Mouse (Mus musculus) adrenal gland (tissue): Measurements from ENCODE around the gene Spred2.

Experiments
- intact Hi-C: fragments of 180-260 bp; cut with DNase I; formaldehyde crosslinking; loops from one replicate; pipeline ENCODE4 v1.15.1; 2025

Spred2 gene

GRCm38 (mm10) chr11:19925149-19925975 lies 1.2 kb downstream of the Spred2 start:
- intact Hi-C loops, result loop anchor here (5.0 kb wide), 1 partner anchor 42 kb away; no protein-coding TSS in a partner anchor

DNA sequence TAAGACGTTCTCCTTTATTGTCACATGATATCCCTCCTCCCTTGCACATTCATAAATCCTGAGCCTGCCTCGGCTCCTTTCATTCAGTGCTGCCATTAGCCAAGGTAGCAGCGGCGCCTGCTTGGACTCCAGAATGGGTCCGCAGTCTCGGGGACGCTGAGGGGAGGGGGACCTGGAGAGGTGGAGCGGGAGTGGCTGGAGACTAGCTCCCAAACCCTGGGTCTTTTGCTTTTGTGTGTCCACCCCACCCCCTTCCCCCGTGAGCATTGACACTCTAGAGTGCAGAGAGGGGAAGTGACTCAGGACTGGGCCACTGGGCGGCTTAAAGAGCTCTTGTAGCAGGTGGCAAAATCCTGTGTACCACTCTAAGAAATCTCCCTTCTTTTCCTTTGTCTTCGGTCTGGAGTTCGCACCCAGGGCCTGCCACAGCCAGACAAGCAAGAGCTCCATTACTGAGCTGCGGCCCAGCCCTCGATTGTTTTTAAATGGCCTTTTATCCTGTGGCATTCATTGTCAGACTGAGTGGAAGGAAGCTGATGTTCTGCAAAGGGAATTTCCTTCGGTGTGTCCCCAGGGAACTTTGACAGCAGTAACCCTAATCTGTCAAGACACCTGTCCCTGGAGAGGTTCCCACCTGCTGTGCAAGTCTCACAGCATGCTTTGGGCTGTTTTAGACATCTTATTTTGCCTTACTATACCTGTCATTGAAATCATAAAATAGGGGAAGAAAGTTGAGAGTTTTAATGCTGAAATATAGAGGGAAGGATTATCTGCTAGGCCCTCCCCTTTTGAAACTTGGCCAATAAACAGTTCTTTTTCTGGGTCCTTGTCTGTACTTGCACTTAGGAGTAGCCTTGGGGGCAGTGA lies 2.0 kb downstream of the Spred2 start:
- intact Hi-C loops, result loop anchor here (5.0 kb wide), 1 partner anchor 41 kb away; no protein-coding TSS in a partner anchor

DNA sequence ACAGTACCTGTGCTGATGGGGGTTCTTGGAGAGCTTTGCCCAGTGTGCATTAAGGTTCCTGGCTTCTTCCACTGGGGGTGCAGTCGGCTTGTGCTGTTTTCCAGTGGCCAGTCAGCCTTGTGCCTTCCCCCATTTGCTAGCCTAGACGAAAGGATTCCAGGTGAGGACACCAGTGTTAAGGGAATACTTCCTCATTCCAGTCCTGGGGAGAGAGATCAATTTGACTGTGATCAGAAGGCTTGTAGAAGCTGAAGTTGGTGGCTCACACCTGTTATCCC lies 2.6 kb downstream of the Spred2 start:
- intact Hi-C loops, result loop anchor here (5.0 kb wide), 1 partner anchor 41 kb away; no protein-coding TSS in a partner anchor

- intact Hi-C loops, result loop anchor here (5.0 kb wide), 1 partner anchor 39 kb away; no protein-coding TSS in a partner anchor
Measured at GRCm38 (mm10) chr11:19928633-19929032, 4.5 kb downstream of the Spred2 start.

DNA sequence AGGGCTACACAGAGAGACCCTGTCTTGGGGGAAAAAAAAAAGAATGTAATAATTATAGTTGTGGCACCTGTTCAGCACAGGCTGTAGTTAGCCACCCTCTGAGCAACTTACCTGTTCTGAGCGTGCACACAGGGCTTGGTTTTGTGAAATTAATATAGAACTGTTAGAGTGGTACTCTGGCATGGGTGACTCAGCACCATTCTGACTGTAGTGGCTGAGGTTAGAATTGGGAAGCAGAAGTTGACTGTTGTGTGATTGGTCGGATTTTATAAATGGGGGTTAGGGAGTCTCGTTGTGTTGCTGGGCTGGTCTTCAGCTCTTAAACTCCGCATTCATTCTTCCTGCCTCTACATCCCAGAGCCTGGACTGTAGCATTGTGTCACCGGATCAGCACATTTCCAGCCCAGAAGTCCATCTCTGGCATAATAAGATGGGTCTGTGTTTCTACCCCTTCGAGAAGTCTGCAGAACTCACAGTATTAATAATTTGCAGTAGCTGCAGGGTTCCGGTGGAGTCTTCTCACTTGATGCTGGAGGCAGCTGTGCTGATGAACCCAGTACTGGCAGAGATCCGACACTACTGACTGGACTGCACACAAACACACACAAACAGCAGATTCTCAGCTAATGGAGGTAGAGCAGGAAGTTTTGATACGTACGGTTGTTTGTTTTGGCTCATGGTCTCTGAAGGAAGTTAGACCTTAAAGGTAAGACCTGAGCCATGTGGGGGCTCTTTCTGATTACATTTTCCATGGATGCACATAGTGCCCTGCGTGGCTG lies 5.1 kb downstream of the Spred2 start:
- intact Hi-C loops, result loop anchor here (5.0 kb wide), 1 partner anchor 38 kb away; no protein-coding TSS in a partner anchor

GRCm38 (mm10) chr11:19931569-19932230 lies 7.5 kb downstream of the Spred2 start:
- intact Hi-C loops, result no loop called here

GRCm38 (mm10) chr11:19932983-19933511 lies 8.9 kb downstream of the Spred2 start:
- intact Hi-C loops, result no loop called here

GRCm38 (mm10) chr11:19935524-19936354 lies 11.6 kb downstream of the Spred2 start:
- intact Hi-C loops, result no loop called here

DNA sequence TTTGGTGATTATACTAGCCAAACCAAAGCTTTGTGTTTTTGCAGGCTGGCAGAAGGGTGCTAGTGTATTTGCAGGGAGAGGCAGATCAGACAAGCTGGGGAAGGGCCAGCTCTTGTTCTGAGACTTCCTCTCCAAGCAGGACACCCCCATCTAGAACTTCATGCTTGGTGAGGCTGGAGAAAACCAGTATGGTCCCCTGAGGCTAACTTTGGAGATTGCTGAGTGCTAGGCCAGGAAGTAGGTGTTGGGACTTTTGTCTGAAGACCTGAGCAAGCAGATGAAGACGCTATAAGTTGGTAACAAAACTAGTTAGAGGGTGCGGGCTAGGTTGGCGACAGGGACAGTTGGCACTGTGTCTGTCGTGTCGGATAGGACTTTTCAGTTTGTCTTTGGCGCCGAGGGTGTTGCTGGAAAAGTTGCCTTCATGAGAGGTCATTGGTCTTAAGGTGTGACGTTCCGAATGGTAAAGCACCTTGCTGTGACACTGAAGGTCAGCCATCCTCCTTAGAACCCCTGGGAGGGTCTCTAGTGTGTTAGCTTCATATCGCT lies 14.4 kb downstream of the Spred2 start:
- intact Hi-C loops, result no loop called here

DNA sequence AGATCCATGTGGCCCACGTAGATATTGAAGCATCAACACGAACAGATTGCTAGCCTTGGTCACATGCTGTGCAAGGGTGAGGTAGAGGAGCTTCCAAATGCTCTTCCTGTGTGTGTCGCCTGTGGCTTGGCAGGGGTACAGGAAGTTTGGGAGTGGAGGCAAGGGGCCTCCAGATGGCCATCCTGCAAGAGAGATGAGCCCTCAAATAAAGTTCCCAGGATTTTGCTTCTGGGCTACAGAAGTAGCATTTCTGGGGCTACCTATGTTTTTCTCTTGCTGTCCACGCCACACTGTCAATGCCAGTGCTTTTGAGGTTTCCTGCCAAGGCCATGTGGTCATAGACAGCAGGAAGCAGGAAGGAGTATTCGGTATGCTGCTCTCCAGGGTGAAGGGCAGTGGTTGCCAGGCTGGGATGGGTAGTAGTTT lies 15.1 kb downstream of the Spred2 start:
- intact Hi-C loops, result no loop called here

GRCm38 (mm10) chr11:19939831-19940230 lies 15.7 kb downstream of the Spred2 start:
- intact Hi-C loops, result no loop called here

- intact Hi-C loops, result no loop called here
Measured at GRCm38 (mm10) chr11:19941156-19941777, 17.1 kb downstream of the Spred2 start.

- intact Hi-C loops, result no loop called here
Measured at GRCm38 (mm10) chr11:19941978-19942377, 17.8 kb downstream of the Spred2 start.

GRCm38 (mm10) chr11:19943753-19944152 lies 19.6 kb downstream of the Spred2 start:
- intact Hi-C loops, result no loop called here

GRCm38 (mm10) chr11:19944701-19945100 lies 20.5 kb downstream of the Spred2 start:
- intact Hi-C loops, result no loop called here

- intact Hi-C loops, result no loop called here
Measured at GRCm38 (mm10) chr11:19946721-19947120, 22.5 kb downstream of the Spred2 start.

DNA sequence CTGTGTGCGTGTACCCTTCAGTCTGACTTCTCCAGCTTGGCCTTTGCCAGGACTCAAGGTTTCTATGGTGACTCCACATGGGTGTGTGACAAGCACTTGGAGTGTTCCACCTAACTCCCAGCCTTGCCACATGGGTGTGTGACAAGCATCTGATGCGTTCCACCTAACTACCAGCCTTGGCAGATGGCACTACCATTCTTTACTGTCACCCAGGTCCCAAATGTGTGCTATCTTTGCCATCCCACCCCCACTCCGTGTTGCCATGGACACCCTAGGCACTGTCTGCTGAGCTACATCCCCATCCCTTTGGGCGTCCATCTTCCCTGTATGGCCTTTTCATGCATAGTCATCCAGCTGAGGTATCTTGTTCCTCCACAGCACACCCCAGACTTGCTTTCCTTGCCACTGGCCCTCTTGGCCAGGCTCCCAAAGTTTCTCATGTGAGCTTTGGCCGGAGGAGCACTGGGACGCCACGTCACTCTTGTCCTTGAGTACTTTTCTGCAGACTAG lies 23.5 kb downstream of the Spred2 start:
- intact Hi-C loops, result no loop called here

GRCm38 (mm10) chr11:19949725-19950124 lies 25.6 kb downstream of the Spred2 start:
- intact Hi-C loops, result no loop called here

GRCm38 (mm10) chr11:19950169-19950568 lies 26.0 kb downstream of the Spred2 start:
- intact Hi-C loops, result no loop called here
